Mouse (Mus musculus) kidney, embryonic 16.5 days (tissue): ENCODE data around the gene Cdk14. TPM values are rescaled to one million over a fixed set of nuclear protein-coding genes. Genes with fewer than 3 reads are reported as not detected.

ENCODE experiments used
- ATAC-seq: fragments of 200-750 bp; cut with Nextera tagmentation; 2 replicates; pipeline ENCODE4 v1.8.0; 2017; ENCODE audit warnings: moderate TSS enrichment; ENCODE audit not compliant: low FRiP score, low TSS enrichment
- H3K27ac ChIP-seq: fragments of 300-500 bp; sonication (generic); 2 replicates; pipeline ENCODE4 v1.5.1; 2014; ENCODE audit warnings: low read length
- H3K27me3 ChIP-seq: fragments of 300-500 bp; sonication (generic); 2 replicates; pipeline ENCODE4 v1.6.1; 2014; ENCODE audit warnings: low read length, control low read depth, mixed read lengths; ENCODE audit not compliant: insufficient read depth
- H3K36me3 ChIP-seq: fragments of 300-500 bp; sonication (generic); 2 replicates; pipeline ENCODE4 v1.6.1; 2014; ENCODE audit warnings: low read length, control low read depth, mixed read lengths; ENCODE audit not compliant: insufficient read depth
- H3K4me1 ChIP-seq: fragments of 300-500 bp; sonication (generic); 2 replicates; pipeline ENCODE4 v1.6.1; 2014; ENCODE audit warnings: low read length, control low read depth, mixed read lengths; ENCODE audit not compliant: insufficient read depth
- H3K4me2 ChIP-seq: fragments of 300-500 bp; sonication (generic); replicated peaks from 2 replicates; pipeline ENCODE4 v1.6.1; 2014; ENCODE audit warnings: low read depth, low read length
- H3K4me3 ChIP-seq: fragments of 300-500 bp; sonication (generic); 2 replicates; pipeline ENCODE4 v1.5.1; 2014; ENCODE audit warnings: mild to moderate bottlenecking, low read length
- H3K9ac ChIP-seq: fragments of 300-500 bp; sonication (generic); replicated peaks from 2 replicates; pipeline ENCODE4 v1.6.1; 2014; ENCODE audit warnings: low read length
- H3K9me3 ChIP-seq: fragments of 300-500 bp; sonication (generic); 2 replicates; pipeline ENCODE4 v1.6.1; 2016; ENCODE audit warnings: low read length, control low read depth
- WGBS: fragments of 180-500 bp; shearing (Covaris S2); extraction: QIAGEN DNeasy Blood & Tissue Kit; methylation state at CpG from one replicate; pipeline ENCODE4 v1.1.7; 2014; 5-methylcytosine and 5-hydroxymethylcytosine counted together
- polyA plus RNA-seq: library from polyadenylated mRNA; unstranded; fragments of >200 nt; fragmentation: Nextera tagmentation; extraction: Ambion mirVana; gene quantifications from 2 replicates; pipeline ENCODE4 v1.2.1, GENCODE M21; 2015

Gene Cdk14
- polyA plus RNA-seq, 1 experiment from 2014 or later: 10.2 TPM

DNA sequence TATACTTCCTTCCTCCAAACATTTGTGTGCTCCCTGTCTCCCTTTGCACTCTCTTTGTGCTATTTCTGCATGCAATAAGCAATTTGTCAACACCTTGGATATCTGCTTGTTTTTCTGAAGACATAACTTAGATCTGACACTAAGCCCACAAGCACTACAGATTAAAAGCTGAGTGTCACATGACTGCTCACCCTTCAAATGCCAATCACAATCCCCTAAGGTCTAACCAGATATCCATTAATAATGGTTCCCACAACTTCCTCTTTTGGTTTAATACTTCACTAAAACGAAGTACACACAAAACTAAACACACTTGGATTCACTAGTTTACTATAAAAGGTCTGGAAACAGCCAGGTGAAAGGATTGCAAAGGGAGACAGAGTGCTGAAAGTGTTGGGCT, 348.6 kb downstream of the Cdk14 start:
- Histone ChIP-seq H3K9ac (no peak overlapping the region), H3K27me3 (no peaks in the 10 kb centered on the region), H3K4me2 (no peak overlapping the region), H3K27ac (no peak overlapping the region), H3K9me3 (no peaks in the 10 kb centered on the region), H3K4me1 (no peaks in the 10 kb centered on the region), H3K4me3 (no peak overlapping the region), H3K36me3 (no peaks in the 10 kb centered on the region)
- ATAC-seq: no peak
- WGBS: 73% methylated on average over 1 of the region's 1 CpGs

DNA sequence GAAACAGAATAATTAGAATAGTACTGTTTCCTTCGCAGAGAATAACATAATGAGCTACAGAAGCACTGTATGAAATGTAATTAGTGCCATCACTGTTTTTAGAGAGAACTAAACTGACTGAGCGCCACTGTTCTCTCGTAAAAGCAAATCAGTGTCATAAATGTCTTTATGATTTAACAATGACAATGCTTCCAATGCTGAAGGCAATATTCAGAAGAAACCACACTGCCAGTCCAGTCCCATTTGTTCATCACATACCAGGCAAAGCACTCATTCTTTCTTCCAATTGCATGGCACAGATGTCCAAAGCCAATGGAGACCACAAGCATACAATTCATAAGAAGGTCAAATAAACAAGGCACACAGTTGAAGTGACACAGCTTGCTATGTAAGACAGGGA, 355.4 kb downstream of the Cdk14 start:
- 90% methylated on average over 3 of the region's 3 CpGs for WGBS
- Histone ChIP-seq H3K4me3 (no peak overlapping the region), H3K9ac (no peak overlapping the region), H3K27me3 (no peaks in the 10 kb centered on the region), H3K9me3 (no peaks in the 10 kb centered on the region), H3K4me2 (no peak overlapping the region), H3K4me1 (no peaks in the 10 kb centered on the region), H3K27ac (no peak overlapping the region), H3K36me3 (no peaks in the 10 kb centered on the region)
- no peak for ATAC-seq

DNA sequence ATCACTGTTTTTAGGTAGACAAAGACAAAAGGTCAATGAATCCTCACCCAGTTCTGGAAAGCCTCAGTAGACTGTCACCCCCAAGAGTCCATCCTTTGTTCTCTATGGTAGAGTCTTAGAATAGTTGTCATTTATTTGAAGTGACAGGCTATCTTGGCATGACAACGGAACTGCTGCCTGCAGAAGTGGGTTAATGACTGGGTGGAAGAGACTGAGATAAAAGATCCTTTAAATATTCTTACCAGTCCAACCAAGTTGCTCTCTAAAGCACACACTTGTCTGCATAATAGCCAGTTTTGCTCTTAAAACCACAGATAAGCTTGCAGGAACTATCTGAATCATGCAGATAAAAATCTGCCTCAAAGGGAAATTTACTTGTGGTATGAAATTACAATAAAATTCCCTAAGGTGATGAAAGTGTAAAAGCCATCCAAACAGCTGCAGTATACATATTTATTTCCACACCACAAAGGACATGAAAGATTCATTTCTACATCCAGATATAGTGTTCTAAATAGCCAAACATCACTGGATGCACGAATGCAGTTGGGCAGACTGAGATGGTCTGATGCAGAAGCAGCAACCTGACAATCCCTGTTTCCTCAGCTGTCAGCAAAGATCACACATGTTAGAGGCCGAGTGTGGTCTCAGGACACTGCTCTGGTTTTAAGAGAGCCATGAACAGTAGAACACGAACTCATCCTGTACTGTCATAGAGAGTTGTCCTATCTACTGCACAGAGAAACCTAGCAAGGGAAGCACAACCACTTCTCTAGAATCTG, 363.8 kb downstream of the Cdk14 start:
- no peaks in the 10 kb centered on the region for H3K36me3 ChIP-seq
- no peak overlapping the region for H3K27ac ChIP-seq
- no peaks in the 10 kb centered on the region for H3K9me3 ChIP-seq
- no peak overlapping the region for H3K4me3 ChIP-seq
- H3K27me3 ChIP-seq: no peaks in the 10 kb centered on the region
- WGBS: 72% methylated on average over 4 of the region's 4 CpGs
- H3K4me1 ChIP-seq: no peaks in the 10 kb centered on the region; the same call in 1 of the 2 replicates
- no peak overlapping the region for H3K4me2 ChIP-seq
- ATAC-seq: no peak
- no peak overlapping the region for H3K9ac ChIP-seq

DNA sequence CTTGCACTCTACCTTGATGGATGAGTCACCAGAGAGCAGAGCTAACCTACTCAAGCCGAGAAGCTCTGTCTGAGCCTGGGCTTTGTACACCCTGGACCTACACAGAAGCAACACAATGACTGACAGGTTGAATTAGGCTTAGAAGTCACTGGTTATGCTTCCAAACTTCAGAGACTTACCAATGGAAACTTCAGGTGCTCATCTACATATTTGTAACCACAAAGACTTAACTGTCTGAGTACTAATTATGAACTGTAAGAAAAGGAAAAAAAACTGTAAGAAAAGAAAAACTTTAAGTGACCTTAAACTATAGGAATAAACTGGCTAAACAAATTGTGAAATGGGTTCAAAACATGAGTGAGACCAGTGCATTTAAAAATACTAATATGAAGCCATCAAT, 364.6 kb downstream of the Cdk14 start:
- no peak for ATAC-seq
- H3K4me1 ChIP-seq: no peaks in the 10 kb centered on the region; the same call in 1 of the 2 replicates
- H3K36me3 ChIP-seq: no peaks in the 10 kb centered on the region
- H3K9me3 ChIP-seq: no peaks in the 10 kb centered on the region
- H3K27ac ChIP-seq: no peak overlapping the region
- no peak overlapping the region for H3K4me2 ChIP-seq
- H3K4me3 ChIP-seq: no peak overlapping the region
- H3K9ac ChIP-seq: no peak overlapping the region
- 53% methylated on average over 1 of the region's 1 CpGs for WGBS
- H3K27me3 ChIP-seq: no peaks in the 10 kb centered on the region

DNA sequence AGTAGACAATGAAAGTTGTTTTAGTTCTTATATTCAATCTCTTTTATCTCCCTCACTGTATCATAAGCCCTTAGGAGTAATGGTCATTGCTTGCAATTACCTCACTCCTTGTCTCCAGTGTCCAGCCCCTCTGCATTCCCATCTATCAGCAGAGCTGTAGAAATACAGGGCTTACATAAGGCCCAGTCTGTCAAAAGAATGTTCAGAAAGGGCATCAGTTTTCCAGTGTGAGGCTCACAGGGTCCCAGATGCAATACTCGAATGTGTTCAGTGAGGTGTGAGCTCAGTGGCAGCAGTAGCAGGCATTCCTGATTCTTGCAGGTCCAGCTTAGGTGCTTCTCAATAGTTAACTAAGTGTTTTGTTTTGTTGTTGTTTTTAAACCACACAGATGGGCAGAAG, 365.8 kb downstream of the Cdk14 start:
- Histone ChIP-seq H3K4me2 (no peak overlapping the region), H3K36me3 (no peaks in the 10 kb centered on the region), H3K27ac (no peak overlapping the region), H3K4me3 (no peak overlapping the region), H3K9ac (no peak overlapping the region), H3K4me1 (no peaks in the 10 kb centered on the region; the same call in 1 of the 2 replicates), H3K9me3 (no peaks in the 10 kb centered on the region), H3K27me3 (no peaks in the 10 kb centered on the region)
- 28% methylated on average over 1 of the region's 1 CpGs for WGBS
- no peak for ATAC-seq

DNA sequence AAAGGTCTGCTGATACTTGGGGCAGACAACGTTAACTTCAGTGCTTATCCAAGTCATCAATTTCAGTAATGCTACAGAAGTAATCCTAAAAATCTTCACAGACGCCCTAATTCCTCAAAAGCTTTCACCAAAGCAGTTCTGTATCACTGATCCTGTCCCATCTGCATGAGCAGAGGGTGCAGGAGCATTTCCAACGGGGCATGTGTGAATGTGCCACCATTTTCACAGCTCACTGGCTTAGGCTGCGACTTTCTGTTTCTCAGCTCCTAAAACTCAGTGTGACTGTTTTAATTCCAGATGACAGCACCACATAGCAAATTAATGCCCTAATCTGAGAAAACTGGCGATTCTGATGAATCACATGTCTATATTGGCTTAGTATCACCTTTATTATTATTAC, 375.8 kb downstream of the Cdk14 start:
- 0 out of 2 replicates have a peak, but pooled peaks cover 2% of the 10 kb centered on the region for H3K4me1 ChIP-seq
- WGBS: 66% methylated on average over 5 of the region's 5 CpGs
- no peaks in the 10 kb centered on the region for H3K9me3 ChIP-seq
- H3K4me2 ChIP-seq: no peak overlapping the region
- H3K4me3 ChIP-seq: no peak overlapping the region
- no peak overlapping the region for H3K27ac ChIP-seq
- no peak overlapping the region for H3K9ac ChIP-seq
- no peaks in the 10 kb centered on the region for H3K36me3 ChIP-seq
- ATAC-seq: no peak
- H3K27me3 ChIP-seq: no peaks in the 10 kb centered on the region

DNA sequence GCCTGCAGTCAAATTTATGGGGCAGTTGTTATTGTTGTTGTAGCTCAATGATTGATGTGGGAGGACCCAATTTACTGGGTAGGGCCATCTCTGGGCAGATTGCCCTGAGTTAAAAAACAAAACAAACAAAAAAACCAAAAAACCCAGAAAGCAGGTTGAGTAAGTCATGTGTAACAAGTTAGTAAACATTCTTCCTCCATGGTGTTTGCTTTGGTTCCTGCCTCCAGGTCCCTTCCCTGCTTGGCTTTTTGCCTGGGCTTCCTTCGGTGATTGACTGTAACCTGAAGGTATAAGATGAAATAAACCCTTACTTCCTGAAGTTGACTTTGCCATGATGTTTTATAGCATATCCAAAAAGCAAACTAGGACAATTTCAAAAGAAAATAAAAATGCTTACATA, 377.4 kb downstream of the Cdk14 start:
- 26% methylated on average over 1 of the region's 1 CpGs for WGBS
- H3K27me3 ChIP-seq: no peaks in the 10 kb centered on the region
- H3K4me1 ChIP-seq: 0 out of 2 replicates have a peak, but pooled peaks cover 2% of the 10 kb centered on the region
- H3K36me3 ChIP-seq: no peaks in the 10 kb centered on the region
- H3K9ac ChIP-seq: no peak overlapping the region
- H3K4me2 ChIP-seq: no peak overlapping the region
- H3K4me3 ChIP-seq: no peak overlapping the region
- H3K27ac ChIP-seq: no peak overlapping the region
- no peaks in the 10 kb centered on the region for H3K9me3 ChIP-seq
- no peak for ATAC-seq

DNA sequence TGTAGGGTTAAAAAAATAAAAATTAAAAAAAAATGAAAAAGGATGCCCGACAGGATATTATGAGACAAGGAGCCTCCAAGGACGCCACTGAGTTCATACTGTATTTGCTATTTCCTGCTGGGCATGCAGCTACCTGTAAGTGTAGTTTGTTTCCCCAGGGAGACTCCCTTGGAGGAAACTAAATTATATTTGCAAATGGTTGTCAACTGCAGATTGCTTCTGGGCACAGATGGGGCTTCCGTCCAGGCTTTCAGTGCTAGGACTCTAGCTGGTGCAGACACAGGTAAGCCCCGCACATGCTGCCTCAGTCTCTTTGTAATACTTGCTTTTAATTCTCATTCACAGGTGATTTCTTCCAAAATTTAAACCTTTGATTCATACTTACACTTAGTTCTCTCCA, 378.6 kb downstream of the Cdk14 start:
- 0 out of 2 replicates have a peak, but pooled peaks cover 2% of the 10 kb centered on the region for H3K4me1 ChIP-seq
- no peak for ATAC-seq
- H3K9ac ChIP-seq: no peak overlapping the region
- H3K4me3 ChIP-seq: no peak overlapping the region
- WGBS: 80% methylated on average over 4 of the region's 4 CpGs
- no peak overlapping the region for H3K27ac ChIP-seq
- H3K4me2 ChIP-seq: no peak overlapping the region
- H3K27me3 ChIP-seq: no peaks in the 10 kb centered on the region
- H3K36me3 ChIP-seq: no peaks in the 10 kb centered on the region
- no peaks in the 10 kb centered on the region for H3K9me3 ChIP-seq

DNA sequence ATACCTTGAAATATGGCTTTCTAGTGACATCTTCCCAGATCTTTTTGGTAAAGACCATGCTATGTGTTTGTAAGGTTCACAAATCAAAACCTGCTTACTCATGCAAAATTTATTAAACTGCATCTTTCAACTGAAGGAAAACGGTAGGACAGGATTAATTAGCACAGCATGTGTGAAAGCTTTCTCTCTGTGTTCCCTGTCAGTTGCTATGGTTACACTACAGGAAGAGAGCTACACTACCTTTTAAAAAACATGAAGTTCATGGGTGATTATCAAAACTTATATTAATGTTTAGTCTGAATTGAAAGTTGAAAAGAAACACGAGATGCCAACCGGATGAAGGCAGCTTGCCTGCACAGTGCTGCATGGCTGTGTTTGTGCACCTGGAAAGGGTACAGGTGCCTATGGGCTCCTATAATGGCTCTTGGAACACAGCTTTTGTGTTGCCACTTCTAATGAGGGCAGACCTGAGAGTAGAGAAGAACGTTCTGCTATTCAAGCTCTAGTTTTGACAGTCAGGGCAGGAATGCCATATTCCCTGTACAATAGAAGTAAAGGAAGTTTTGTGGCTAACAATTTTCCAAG, 380.3 kb downstream of the Cdk14 start:
- H3K4me2 ChIP-seq: no peak overlapping the region
- H3K36me3 ChIP-seq: no peaks in the 10 kb centered on the region
- no peak for ATAC-seq
- no peak overlapping the region for H3K4me3 ChIP-seq
- WGBS: 61% methylated on average over 4 of the region's 4 CpGs
- 0 out of 2 replicates have a peak, but pooled peaks cover 2% of the 10 kb centered on the region for H3K4me1 ChIP-seq
- H3K9me3 ChIP-seq: no peaks in the 10 kb centered on the region
- H3K9ac ChIP-seq: no peak overlapping the region
- no peaks in the 10 kb centered on the region for H3K27me3 ChIP-seq
- no peak overlapping the region for H3K27ac ChIP-seq

DNA sequence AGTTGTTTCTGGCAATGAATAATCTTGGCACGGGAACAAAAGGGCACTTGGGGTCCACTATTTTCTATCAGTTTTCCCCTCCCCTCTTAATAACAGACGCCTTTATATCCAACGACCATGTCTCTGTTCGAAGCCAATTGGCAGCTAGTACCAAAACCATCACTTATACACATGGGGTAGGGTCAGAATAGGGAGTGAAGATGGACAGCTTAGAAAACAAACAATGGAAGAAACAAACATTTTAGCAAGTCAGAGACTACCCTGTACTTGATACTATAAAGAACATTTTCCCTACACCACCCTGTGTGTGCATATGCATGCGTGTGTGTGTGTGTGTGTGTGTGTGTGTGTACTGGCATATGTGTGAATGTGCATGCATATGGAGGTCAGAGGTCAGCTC, 386.7 kb downstream of the Cdk14 start:
- WGBS: 64% methylated on average over 5 of the region's 5 CpGs
- Histone ChIP-seq H3K4me3 (no peak overlapping the region), H3K27ac (no peak overlapping the region), H3K9me3 (no peaks in the 10 kb centered on the region), H3K4me1 (peaks cover 9% of the 10 kb centered on the region; the same call in 1 of the 2 replicates), H3K4me2 (no peak overlapping the region), H3K9ac (no peak overlapping the region), H3K27me3 (no peaks in the 10 kb centered on the region), H3K36me3 (no peaks in the 10 kb centered on the region)
- ATAC-seq: no peak
